Mouse (Mus musculus) hindbrain, embryonic 13.5 days (tissue): ENCODE data around the gene Gdpgp1. TPM values are rescaled to one million over a fixed set of nuclear protein-coding genes. Genes with fewer than 3 reads are reported as not detected.

Experiments
- ATAC-seq: fragments of 200-750 bp; cut with Nextera tagmentation; 2 replicates; pipeline ENCODE4 v1.8.0; 2017; ENCODE audit warnings: moderate TSS enrichment; ENCODE audit not compliant: low FRiP score
- H3K27ac ChIP-seq: fragments of 300-500 bp; sonication (generic); 2 replicates; pipeline ENCODE4 v1.5.1; 2015; ENCODE audit warnings: inconsistent platforms, mild to moderate bottlenecking, moderate library complexity
- H3K27me3 ChIP-seq: fragments of 300-500 bp; sonication (generic); 2 replicates; pipeline ENCODE4 v1.6.1; 2015; ENCODE audit warnings: mild to moderate bottlenecking, inconsistent platforms
- H3K36me3 ChIP-seq: fragments of 300-500 bp; sonication (generic); 2 replicates; pipeline ENCODE4 v1.6.1; 2015; ENCODE audit warnings: mild to moderate bottlenecking, inconsistent platforms
- H3K4me1 ChIP-seq: fragments of 300-500 bp; sonication (generic); replicated peaks from 2 replicates; pipeline ENCODE4 v1.6.1; 2015; ENCODE audit warnings: inconsistent platforms
- H3K4me2 ChIP-seq: fragments of 300-500 bp; sonication (generic); 2 replicates; pipeline ENCODE4 v1.6.1; 2015; ENCODE audit warnings: inconsistent platforms, mild to moderate bottlenecking, moderate library complexity
- H3K4me3 ChIP-seq: fragments of 300-500 bp; sonication (generic); 2 replicates; pipeline ENCODE4 v1.5.1; 2015; ENCODE audit warnings: mild to moderate bottlenecking, inconsistent platforms
- H3K9ac ChIP-seq: fragments of 300-500 bp; sonication (generic); 2 replicates; pipeline ENCODE4 v1.6.1; 2015; ENCODE audit warnings: mild to moderate bottlenecking, inconsistent platforms
- H3K9me3 ChIP-seq: fragments of 300-500 bp; sonication (generic); 2 replicates; pipeline ENCODE4 v1.6.1; 2016; ENCODE audit warnings: inconsistent platforms
- WGBS: fragments of 180-500 bp; shearing (Covaris S2); methylation state at CpG from one replicate; pipeline ENCODE4 v1.1.7; 2015; 5-methylcytosine and 5-hydroxymethylcytosine counted together
- polyA plus RNA-seq: library from polyadenylated mRNA; unstranded; fragments of >200 nt; fragmentation: Nextera tagmentation; extraction: Ambion mirVana; gene quantifications from 2 replicates; pipeline ENCODE4 v1.2.1, GENCODE M21; 2015

The Gdpgp1 gene
- polyA plus RNA-seq, 1 experiment from 2014 or later: 4.1 TPM

DNA sequence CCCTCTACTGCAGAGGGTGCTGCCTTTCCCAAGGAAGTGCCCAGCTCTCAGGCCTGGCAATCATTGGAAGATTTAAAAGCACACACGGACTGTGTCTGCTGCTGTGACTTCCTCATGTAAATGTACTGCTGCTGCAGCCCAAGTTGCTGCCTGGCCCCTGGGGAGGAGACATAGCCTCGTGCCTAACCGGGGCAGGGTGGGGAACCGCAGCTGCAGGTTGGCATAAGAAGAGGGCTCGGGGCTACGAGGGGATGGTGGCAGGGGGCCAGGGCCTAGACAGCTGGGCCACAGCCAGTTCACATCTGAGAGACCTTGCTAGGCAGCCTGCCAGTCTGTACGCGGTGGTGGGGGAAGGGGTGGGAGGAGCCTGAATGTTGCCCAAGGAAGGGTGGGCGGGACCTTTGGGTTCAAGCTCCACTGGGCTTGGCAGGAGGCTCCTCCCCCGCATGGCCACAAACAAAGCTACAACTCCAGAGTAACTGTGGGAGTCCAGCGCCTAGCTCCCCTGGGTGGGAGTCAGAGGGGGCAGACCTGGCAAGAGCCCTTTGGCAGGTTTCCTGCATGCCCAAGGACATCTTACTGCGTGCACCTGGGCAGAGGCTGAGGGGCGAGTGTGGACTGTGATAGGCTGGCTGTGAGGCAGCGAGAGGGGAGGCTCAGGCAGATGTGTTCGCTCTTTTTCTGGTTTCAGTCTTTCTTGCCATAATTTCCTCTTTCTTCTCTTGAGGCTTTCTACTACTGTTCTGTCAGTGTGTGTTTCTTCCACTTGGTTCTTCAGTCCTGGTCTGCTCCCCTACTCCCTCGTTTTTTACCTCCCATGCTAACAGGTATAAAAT, 40.2 kb upstream of the Gdpgp1 start:
- Histone ChIP-seq H3K36me3 (no peaks in the 10 kb centered on the region), H3K4me3 (0 out of 2 replicates have a peak overlapping the region, but pooled peaks have one; percentile 11), H3K27me3 (0 out of 2 replicates have a peak, but pooled peaks cover 3% of the 10 kb centered on the region), H3K4me1 (peaks cover 82% of the 10 kb centered on the region), H3K9ac (peak overlapping the region; percentile 49), H3K4me2 (peak overlapping the region; percentile 43), H3K27ac (peak overlapping the region; percentile 86), H3K9me3 (no peaks in the 10 kb centered on the region)
- peak; percentile 86 for ATAC-seq
- WGBS: 8% methylated on average over 16 of the region's 16 CpGs

DNA sequence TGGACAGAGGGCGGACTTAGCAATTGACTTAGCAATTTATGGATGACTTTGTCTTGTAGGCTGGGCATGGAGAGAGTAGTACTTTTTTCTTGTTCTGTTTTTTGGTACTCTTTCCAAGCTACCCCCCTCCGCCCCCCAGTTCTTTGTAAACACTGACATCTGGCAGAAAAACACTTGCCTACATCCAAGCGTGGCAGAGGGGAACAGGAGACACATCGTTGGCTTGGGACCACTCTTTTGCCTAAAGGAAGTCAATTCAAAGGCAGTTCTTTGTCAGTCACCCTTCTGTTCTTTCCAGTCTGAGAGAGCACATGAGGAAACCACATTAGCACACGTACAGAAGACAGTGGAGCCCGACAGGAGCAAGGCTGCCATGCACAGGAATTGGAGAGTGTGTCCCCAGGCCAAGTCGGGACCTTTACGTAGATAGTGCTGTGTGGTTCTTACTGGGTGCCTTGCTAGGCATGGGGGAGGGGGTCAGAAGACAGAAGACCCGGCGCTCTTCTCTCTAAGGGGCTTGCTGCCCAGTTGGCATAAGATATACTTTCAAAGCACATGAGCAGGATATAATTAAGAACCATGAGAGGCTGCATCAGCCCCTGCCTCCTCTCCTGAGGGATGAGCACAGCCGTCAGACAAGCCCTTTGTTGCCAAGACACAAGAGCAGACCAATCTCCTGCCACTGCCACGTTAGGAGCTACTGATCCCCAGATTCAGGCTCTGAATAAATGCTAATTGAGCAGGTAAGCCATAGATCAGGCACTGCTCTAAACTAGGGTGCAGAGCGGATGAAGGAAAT, 38.5 kb upstream of the Gdpgp1 start:
- no peaks in the 10 kb centered on the region for H3K9me3 ChIP-seq
- H3K36me3 ChIP-seq: no peaks in the 10 kb centered on the region
- H3K4me3 ChIP-seq: no peak overlapping the region
- 0 out of 2 replicates have a peak, but pooled peaks cover 3% of the 10 kb centered on the region for H3K27me3 ChIP-seq
- ATAC-seq: no peak
- WGBS: 40% methylated on average over 13 of the region's 13 CpGs
- peak overlapping the region; percentile 49; the same call in 1 of the 2 replicates for H3K9ac ChIP-seq
- H3K27ac ChIP-seq: peak overlapping the region; percentile 86
- H3K4me2 ChIP-seq: peak overlapping the region; percentile 21; the same call in 1 of the 2 replicates
- peaks cover 73% of the 10 kb centered on the region for H3K4me1 ChIP-seq

DNA sequence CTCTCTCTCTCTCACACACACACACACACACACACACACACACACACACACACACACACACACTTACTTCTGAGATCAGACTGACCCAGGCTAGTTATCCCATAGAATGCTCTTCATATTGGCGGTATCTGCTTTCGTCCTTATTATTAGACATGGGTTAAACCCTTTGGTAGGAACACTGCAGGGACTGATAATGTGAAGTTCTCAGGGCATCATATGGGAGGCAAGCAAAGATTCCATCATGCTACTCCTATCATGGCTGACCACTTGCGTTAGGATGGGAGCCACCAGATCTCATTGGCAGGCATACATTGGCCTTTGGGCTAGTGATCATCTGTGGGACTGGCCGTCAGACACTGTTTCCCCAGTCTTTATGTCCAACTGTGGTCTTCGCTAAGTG, 37.5 kb upstream of the Gdpgp1 start:
- WGBS: 96% methylated on average over 5 of the region's 5 CpGs
- Histone ChIP-seq H3K4me1 (peaks cover 76% of the 10 kb centered on the region), H3K36me3 (no peaks in the 10 kb centered on the region), H3K4me3 (no peak overlapping the region), H3K9ac (no peak overlapping the region), H3K27ac (0 out of 2 replicates have a peak overlapping the region, but pooled peaks have one; percentile 35), H3K27me3 (0 out of 2 replicates have a peak, but pooled peaks cover 3% of the 10 kb centered on the region), H3K9me3 (no peaks in the 10 kb centered on the region), H3K4me2 (0 out of 2 replicates have a peak overlapping the region, but pooled peaks have one; percentile 21)
- no peak for ATAC-seq

DNA sequence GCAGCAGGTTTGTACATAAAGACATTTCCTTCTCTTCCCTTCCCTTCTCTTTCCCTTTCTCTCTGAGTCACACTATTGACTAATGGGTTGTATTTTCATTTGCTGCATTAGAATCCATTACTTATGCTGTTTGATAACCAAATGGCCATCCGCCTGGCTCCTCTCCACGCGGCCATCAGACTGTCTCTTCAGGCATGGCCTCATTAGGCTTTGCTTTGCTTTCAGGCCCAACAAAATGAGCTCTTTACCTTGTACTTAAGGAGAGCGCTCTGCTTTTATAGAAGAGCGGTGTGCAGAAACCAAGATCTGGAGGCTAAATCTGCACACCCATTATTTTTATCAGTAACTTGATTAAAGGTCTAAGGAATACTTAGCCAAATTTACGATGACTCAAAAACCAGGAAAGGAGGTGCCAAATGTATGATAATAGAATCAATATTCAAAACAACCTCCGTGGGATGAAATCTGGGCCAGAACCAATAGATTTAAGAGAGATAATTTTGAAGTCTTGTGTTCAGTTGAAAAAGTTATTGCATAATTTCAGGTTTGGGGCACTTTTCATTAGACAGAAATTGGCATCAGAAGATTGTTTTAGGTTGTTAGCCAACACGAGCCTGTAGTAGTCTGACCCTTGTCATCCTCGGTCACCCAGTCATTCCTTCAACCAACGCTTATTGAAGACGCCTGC, 36.9 kb upstream of the Gdpgp1 start:
- Histone ChIP-seq H3K9ac (no peak overlapping the region), H3K36me3 (no peaks in the 10 kb centered on the region), H3K4me3 (no peak overlapping the region), H3K4me2 (no peak overlapping the region), H3K27ac (0 out of 2 replicates have a peak overlapping the region, but pooled peaks have one; percentile 35), H3K27me3 (0 out of 2 replicates have a peak, but pooled peaks cover 3% of the 10 kb centered on the region), H3K4me1 (peaks cover 76% of the 10 kb centered on the region), H3K9me3 (no peaks in the 10 kb centered on the region)
- WGBS: 84% methylated on average over 10 of the region's 11 CpGs
- ATAC-seq: no peak

DNA sequence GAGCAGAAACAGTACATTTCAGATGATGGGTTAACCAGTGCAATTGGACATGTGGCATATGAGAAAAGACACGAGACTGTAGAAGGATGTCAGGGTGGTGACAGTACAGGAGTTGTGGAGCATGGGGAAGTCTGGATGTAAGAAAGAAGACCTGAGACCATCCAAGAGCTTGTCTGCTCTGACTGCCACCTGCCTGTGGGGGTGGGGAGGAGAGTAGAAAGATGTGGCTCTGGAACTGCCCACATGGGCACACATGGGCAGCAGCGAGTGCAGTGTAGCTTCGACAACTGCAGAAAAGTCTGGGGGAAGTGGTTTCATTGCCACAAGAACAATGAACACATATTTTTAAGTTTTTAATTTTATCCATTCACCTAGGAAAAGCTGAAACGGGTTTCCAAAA, 35.3 kb upstream of the Gdpgp1 start:
- no peak for ATAC-seq
- WGBS: 10% methylated on average over 4 of the region's 4 CpGs
- H3K9me3 ChIP-seq: no peaks in the 10 kb centered on the region
- peaks cover 76% of the 10 kb centered on the region for H3K4me1 ChIP-seq
- no peaks in the 10 kb centered on the region for H3K27me3 ChIP-seq
- no peaks in the 10 kb centered on the region for H3K36me3 ChIP-seq
- peak overlapping the region; percentile 90 for H3K9ac ChIP-seq
- H3K4me2 ChIP-seq: peak overlapping the region; percentile 75
- H3K27ac ChIP-seq: peak overlapping the region; percentile 98
- peak overlapping the region; percentile 78 for H3K4me3 ChIP-seq

DNA sequence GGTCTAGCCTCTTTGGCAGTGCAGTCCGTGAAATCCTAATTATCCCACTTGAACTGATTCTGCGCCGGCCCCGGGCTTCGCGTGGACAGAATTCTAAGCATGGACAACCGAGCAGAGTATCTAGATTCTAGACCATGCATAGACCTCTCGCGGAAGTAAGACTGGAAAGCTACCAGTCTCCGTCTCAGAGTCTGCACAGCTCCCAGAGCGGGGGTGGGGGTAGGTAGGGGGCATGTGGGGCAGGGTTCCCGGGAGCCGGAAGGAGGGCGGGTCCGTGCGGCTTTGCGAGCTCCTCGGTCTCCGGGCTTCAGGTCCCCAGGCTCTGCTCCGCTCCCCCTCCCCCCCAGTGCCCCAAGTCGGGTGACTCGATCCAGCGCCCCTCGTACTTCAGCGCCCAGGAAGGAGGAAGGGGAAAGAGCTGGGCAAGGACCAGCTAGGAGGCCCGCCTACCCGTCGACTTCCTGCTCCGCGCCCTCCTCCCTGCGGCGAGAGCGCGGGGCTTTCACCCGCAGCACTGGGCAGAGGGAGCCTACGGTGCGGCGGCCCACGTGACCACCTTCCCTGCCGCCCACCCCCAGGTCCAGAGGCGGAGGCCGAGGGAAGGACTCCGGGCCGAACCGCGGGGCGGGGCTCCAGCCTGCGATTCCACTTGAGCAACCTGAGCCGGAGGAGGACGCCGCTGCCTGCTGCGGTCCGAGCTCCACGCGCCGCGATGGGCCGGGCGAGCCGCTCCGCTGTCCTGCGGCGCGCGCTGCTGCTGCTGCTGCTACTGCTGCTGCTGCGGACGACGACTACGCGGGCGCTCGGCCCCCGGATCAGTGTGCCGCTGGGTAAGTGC, 34.5 kb upstream of the Gdpgp1 start:
- peak; percentile 91 for ATAC-seq
- Histone ChIP-seq H3K4me2 (peak overlapping the region; percentile 75), H3K9me3 (no peaks in the 10 kb centered on the region), H3K27ac (peak overlapping the region; percentile 98), H3K36me3 (no peaks in the 10 kb centered on the region), H3K4me1 (peaks cover 76% of the 10 kb centered on the region), H3K9ac (peak overlapping the region; percentile 90), H3K27me3 (no peaks in the 10 kb centered on the region), H3K4me3 (peak overlapping the region; percentile 78)
- WGBS: under 1% methylated on average over 61 of the region's 74 CpGs

DNA sequence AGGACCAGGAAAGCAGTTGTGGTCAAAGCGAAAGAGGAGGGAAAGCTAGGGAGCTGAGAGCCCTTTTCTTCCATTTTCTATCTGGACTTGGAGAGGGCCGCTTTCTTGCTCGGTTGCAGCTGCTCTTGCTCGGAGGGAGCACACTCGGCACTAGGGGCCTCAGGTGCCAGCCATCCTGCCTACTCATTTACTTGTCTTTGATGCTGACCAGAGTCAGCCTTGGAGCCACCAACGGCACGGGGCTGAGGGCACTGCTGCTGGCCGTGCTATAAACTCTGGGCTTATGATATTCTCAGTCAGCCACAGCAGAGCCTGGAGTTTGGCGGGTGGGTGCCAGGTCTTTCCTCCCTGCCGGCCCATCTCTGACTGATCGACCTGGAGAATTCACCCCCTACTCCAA, 33.8 kb upstream of the Gdpgp1 start:
- Histone ChIP-seq H3K27me3 (no peaks in the 10 kb centered on the region), H3K4me2 (peak overlapping the region; percentile 75), H3K36me3 (no peaks in the 10 kb centered on the region), H3K9ac (peak overlapping the region; percentile 90), H3K9me3 (no peaks in the 10 kb centered on the region), H3K4me1 (peaks cover 77% of the 10 kb centered on the region), H3K4me3 (peak overlapping the region; percentile 78), H3K27ac (peak overlapping the region; percentile 98)
- no peak for ATAC-seq
- WGBS: under 1% methylated on average over 11 of the region's 11 CpGs

DNA sequence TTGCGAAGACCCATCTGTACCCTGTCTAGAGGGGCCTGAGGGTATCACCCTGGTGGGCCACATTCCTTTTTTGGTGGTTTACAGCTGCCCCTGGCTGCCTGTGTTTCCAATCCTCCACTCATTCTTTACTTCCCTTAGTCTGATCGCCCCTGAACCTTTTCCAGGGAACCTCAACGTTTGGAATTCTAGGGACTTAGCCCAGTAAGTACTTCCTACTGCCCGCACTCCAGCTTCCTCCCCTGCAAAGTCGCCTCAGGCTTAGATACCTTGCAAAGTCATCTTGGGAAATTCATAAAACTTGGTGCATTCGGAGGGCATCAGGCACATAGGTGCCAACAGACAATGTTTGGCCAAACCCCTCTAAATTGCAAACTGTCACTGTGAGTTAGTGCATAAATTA, 33.4 kb upstream of the Gdpgp1 start:
- Histone ChIP-seq H3K27me3 (no peaks in the 10 kb centered on the region), H3K4me2 (peak overlapping the region; percentile 75), H3K9me3 (no peaks in the 10 kb centered on the region), H3K4me1 (peaks cover 77% of the 10 kb centered on the region), H3K36me3 (no peaks in the 10 kb centered on the region), H3K4me3 (peak overlapping the region; percentile 78), H3K9ac (peak overlapping the region; percentile 90), H3K27ac (peak overlapping the region; percentile 98)
- 37% methylated on average over 6 of the region's 6 CpGs for WGBS
- no peak for ATAC-seq

DNA sequence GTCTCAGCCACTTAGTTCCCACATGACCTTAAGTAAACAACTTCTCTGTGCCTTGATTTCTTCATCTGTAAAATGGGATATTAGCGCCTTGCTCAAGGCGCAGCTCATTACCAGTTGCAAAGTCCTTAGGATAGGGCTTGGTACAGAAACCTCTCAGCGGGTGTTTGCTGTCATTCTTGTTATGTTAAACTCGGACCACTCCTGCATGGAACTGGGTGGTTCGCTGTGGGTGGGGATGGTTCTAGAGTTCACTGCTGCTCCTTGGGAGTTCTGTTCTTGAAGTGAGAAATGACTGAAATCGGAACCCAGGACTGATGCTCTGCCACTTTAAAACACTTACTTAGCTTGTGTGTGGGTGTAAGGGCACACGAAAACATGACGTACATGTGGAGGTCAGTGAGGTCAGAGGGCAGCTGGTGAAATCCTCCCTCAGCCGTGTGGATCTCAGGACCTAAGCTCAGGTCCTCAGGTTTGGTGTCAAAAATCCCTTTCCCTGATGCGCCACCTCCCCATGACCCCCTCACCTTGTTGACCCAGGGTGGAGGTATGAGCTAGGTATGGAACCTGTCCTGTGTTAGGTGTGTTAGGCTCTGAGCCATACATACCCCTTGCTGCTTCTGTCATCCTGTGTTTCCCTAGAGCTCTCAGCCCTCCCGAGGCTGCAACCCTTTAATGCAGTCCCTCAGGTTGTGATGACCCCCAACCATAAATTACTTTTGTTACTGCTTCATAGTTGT, 32.6 kb upstream of the Gdpgp1 start:
- peaks cover 77% of the 10 kb centered on the region for H3K4me1 ChIP-seq
- H3K4me3 ChIP-seq: peak overlapping the region; percentile 78
- peak overlapping the region; percentile 75 for H3K4me2 ChIP-seq
- no peaks in the 10 kb centered on the region for H3K36me3 ChIP-seq
- no peaks in the 10 kb centered on the region for H3K9me3 ChIP-seq
- WGBS: 71% methylated on average over 11 of the region's 11 CpGs
- ATAC-seq: no peak
- H3K9ac ChIP-seq: peak overlapping the region; percentile 90; the same call in 1 of the 2 replicates
- H3K27ac ChIP-seq: no peak overlapping the region
- H3K27me3 ChIP-seq: no peaks in the 10 kb centered on the region

DNA sequence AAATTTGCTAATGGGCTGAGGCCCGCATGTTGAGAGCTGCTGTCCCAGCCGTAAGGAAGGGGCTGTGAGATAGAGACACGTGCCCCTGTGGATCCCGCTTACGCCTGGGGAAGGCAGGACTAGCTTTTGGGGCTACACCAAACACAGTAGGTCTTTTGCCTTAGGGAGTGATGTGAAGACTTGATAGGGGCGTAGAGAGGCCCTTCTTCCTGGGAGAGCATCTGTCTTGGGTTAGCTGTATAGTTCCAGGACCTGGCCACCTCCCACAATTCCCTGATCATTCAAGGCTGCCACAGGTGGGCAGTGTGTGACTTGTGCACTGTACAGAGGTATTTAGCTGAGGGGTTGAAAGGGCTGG, 32.1 kb upstream of the Gdpgp1 start:
- Histone ChIP-seq H3K4me3 (no peak overlapping the region), H3K9me3 (no peaks in the 10 kb centered on the region), H3K36me3 (no peaks in the 10 kb centered on the region), H3K27ac (no peak overlapping the region), H3K4me2 (peak overlapping the region; percentile 75), H3K27me3 (no peaks in the 10 kb centered on the region), H3K9ac (no peak overlapping the region), H3K4me1 (peaks cover 77% of the 10 kb centered on the region)
- no peak for ATAC-seq
- 85% methylated on average over 6 of the region's 6 CpGs for WGBS
